Mouse (Mus musculus) cortical plate, adult 2 months (tissue): Measurements from ENCODE around the gene Rps6kc1.

Experiments used
- CTCF ChIP-seq: fragments of 200-500 bp; IDR thresholded peaks from 2 replicates; pipeline ENCODE4 v1.5.1; 2011; ENCODE audit warnings: mild to moderate bottlenecking, control low read depth, low read length; ENCODE audit not compliant: insufficient read depth; ENCODE audit errors: extremely low read depth
- POLR2A ChIP-seq: fragments of 200-500 bp; IDR thresholded peaks from 2 replicates; pipeline ENCODE4 v1.6.1; 2011; ENCODE audit warnings: mild to moderate bottlenecking, low read length, control low read depth; ENCODE audit not compliant: insufficient read depth; ENCODE audit errors: extremely low read depth

GRCm38 (mm10) chr1:190675455-190675854, 236.1 kb downstream of the Rps6kc1 start:
- TF ChIP-seq POLR2A (no peak), CTCF (no peak)
